7 mouse cellular contexts compared by ENCODE assay signal in genomic region chr8:111338370-111339208, GRCm38 (mm10). TPM values are rescaled to one million over a fixed set of nuclear protein-coding genes. Genes with fewer than 3 reads are reported as not detected.
DNase-seq lines count a peak whose midpoint lies in the region; ATAC-seq lines count a peak whose summit lies in the region.

No protein-coding gene starts in this region.

- ATAC-seq in forebrain, embryonic 16.5 days, result no peak
- ATAC-seq in liver, embryonic 16.5 days (ENCODE audit: low read depth), result no peak
- ATAC-seq in stomach, embryonic 15.5 days (ENCODE audit: insufficient read depth, low FRiP score, low read depth), result no peak

- H3K4me3 ChIP-seq in forebrain, embryonic 16.5 days (replicated peaks; ENCODE audit: low read length), result peak overlapping the region; percentile 48
- H3K4me3 ChIP-seq in liver, embryonic 16.5 days (ENCODE audit: low read depth, low read length), result peak overlapping the region; percentile 61
- peak overlapping the region; percentile 52 for H3K4me3 ChIP-seq in stomach, embryonic 15.5 days (replicated peaks)

- no peaks in the 10 kb centered on the region for H3K36me3 ChIP-seq in forebrain, embryonic 16.5 days (ENCODE audit: control insufficient read depth, insufficient read depth)
- no peaks in the 10 kb centered on the region for H3K36me3 ChIP-seq in liver, embryonic 16.5 days (ENCODE audit: control insufficient read depth, insufficient read depth)
- H3K36me3 ChIP-seq in stomach, embryonic 15.5 days, result no peaks in the 10 kb centered on the region

- peak; percentile 86 for DNase-seq in 416B (ENCODE audit: low read depth)
- peak; percentile 24 to 29 for DNase-seq in B cell, adult 2 months
- DNase-seq in gastrocnemius, postnatal 10 days, result no peak
- no peak for DNase-seq in left cerebral cortex, postnatal 14 days (ENCODE audit: low spot score in 2 of 2)

- H3K27ac ChIP-seq in forebrain, embryonic 16.5 days (ENCODE audit: low read length), result no peak overlapping the region
- peak overlapping the region; percentile 26; the same call in 1 of the 2 replicates for H3K27ac ChIP-seq in liver, embryonic 16.5 days (ENCODE audit: low read length)
- no peak overlapping the region; the same call in 1 of the 2 replicates for H3K27ac ChIP-seq in stomach, embryonic 15.5 days

- peaks cover 10% of the 10 kb centered on the region for H3K4me1 ChIP-seq in forebrain, embryonic 16.5 days (replicated peaks; ENCODE audit: control insufficient read depth, insufficient read depth, low read length)
- peaks cover 3% of the 10 kb centered on the region; the same call in 1 of the 2 replicates for H3K4me1 ChIP-seq in liver, embryonic 16.5 days (ENCODE audit: control insufficient read depth, low read depth, low read length)
- 0 out of 2 replicates have a peak, but pooled peaks cover 4% of the 10 kb centered on the region for H3K4me1 ChIP-seq in stomach, embryonic 15.5 days

- 0 out of 2 replicates have a peak, but pooled peaks cover 3% of the 10 kb centered on the region for H3K27me3 ChIP-seq in forebrain, embryonic 16.5 days (replicated peaks; ENCODE audit: control insufficient read depth, insufficient read depth, low read length)
- H3K27me3 ChIP-seq in liver, embryonic 16.5 days (ENCODE audit: control insufficient read depth, insufficient read depth, low read depth, low read length), result no peaks in the 10 kb centered on the region; the same call in 1 of the 2 replicates
- no peaks in the 10 kb centered on the region for H3K27me3 ChIP-seq in stomach, embryonic 15.5 days (replicated peaks)

- no peak overlapping the region for H3K9ac ChIP-seq in forebrain, embryonic 16.5 days (replicated peaks; ENCODE audit: low read depth, low read length)
- no peak overlapping the region; the same call in 1 of the 2 replicates for H3K9ac ChIP-seq in liver, embryonic 16.5 days (ENCODE audit: low read depth, low read length)
- H3K9ac ChIP-seq in stomach, embryonic 15.5 days, result no peak overlapping the region

- no peaks in the 10 kb centered on the region for H3K9me3 ChIP-seq in forebrain, embryonic 16.5 days (ENCODE audit: control insufficient read depth, low read length)
- H3K9me3 ChIP-seq in liver, embryonic 16.5 days (replicated peaks; ENCODE audit: control insufficient read depth, low read length), result no peaks in the 10 kb centered on the region
- H3K9me3 ChIP-seq in stomach, embryonic 15.5 days, result no peaks in the 10 kb centered on the region

- intact Hi-C loops in left cerebral cortex, postnatal 14 days (cut with DNase I), result no loop called here

- 42% methylated on average over 12 of the region's 12 CpGs for WGBS in forebrain, embryonic 16.5 days
- 21% methylated on average over 12 of the region's 12 CpGs for WGBS in liver, embryonic 16.5 days (ENCODE audit: insufficient replicate concordance)
- 38% methylated on average over 12 of the region's 12 CpGs for WGBS in stomach, embryonic 15.5 days

- peak overlapping the region; percentile 76 for H3K4me2 ChIP-seq in forebrain, embryonic 16.5 days (ENCODE audit: low read length)
- H3K4me2 ChIP-seq in liver, embryonic 16.5 days (ENCODE audit: low read depth, low read length), result peak overlapping the region; percentile 75
- peak overlapping the region; percentile 96 for H3K4me2 ChIP-seq in stomach, embryonic 15.5 days

RNA-seq across cellular contexts. Expression of gene Mlkl, which starts 0.6 kb away (rescaled TPM):
- 0.41 and 0.87 TPM in 2 replicates for polyA plus RNA-seq in forebrain, embryonic 16.5 days (2015; fragmentation: Nextera tagmentation; extraction: Ambion mirVana)
- polyA plus RNA-seq in liver, embryonic 16.5 days (2015; fragmentation: Nextera tagmentation; extraction: Ambion mirVana), result 2.8 and 3.3 TPM in 2 replicates
- polyA plus RNA-seq in stomach, embryonic 15.5 days (2015; fragmentation: Nextera tagmentation; extraction: Ambion mirVana), result 2.4 TPM in 2 replicates
- 1 to 10 TPM; 1.1 to 2.6 TPM for total RNA-seq in gastrocnemius, postnatal 10 days (2021)
- under 1 TPM; 0.21 to 0.68 TPM for total RNA-seq in left cerebral cortex, postnatal 14 days (2021)

RNA-seq across cellular contexts. Expression of gene Rfwd3, which starts 38.6 kb away (rescaled TPM):
- polyA plus RNA-seq in forebrain, embryonic 16.5 days (2015; fragmentation: Nextera tagmentation; extraction: Ambion mirVana), result 33.5 and 36.7 TPM in 2 replicates
- 44.6 and 48.2 TPM in 2 replicates for polyA plus RNA-seq in liver, embryonic 16.5 days (2015; fragmentation: Nextera tagmentation; extraction: Ambion mirVana)
- 45.2 and 52.3 TPM in 2 replicates for polyA plus RNA-seq in stomach, embryonic 15.5 days (2015; fragmentation: Nextera tagmentation; extraction: Ambion mirVana)
- 10 to 100 TPM in 1 of 2 experiments, 1 to 10 TPM in 1; 9.0 to 11.7 TPM for total RNA-seq in gastrocnemius, postnatal 10 days (2021)
- total RNA-seq in left cerebral cortex, postnatal 14 days (2021), result 10 to 100 TPM; 18.2 TPM

RNA-seq across cellular contexts. Expression of gene Fa2h, which starts 55.0 kb away (rescaled TPM):
- polyA plus RNA-seq in forebrain, embryonic 16.5 days (2015; fragmentation: Nextera tagmentation; extraction: Ambion mirVana), result not detected in 2 replicates
- polyA plus RNA-seq in liver, embryonic 16.5 days (2015; fragmentation: Nextera tagmentation; extraction: Ambion mirVana), result 0.13 TPM in 1 of 2 replicates, not detected in the other
- 4.3 TPM in 2 replicates for polyA plus RNA-seq in stomach, embryonic 15.5 days (2015; fragmentation: Nextera tagmentation; extraction: Ambion mirVana)
- 1 to 10 TPM; 4.6 to 6.1 TPM for total RNA-seq in gastrocnemius, postnatal 10 days (2021)
- total RNA-seq in left cerebral cortex, postnatal 14 days (2021), result 10 to 100 TPM; 13.0 to 20.0 TPM

Comparison
In these comparisons a context has a peak if more than half of its experiments do, and no peak if none do; other contexts are left out.
1. DNase-seq: peak in 416B (single experiment) and B cell, adult 2 months (2 of 2); none in gastrocnemius, postnatal 10 days (single experiment) and left cerebral cortex, postnatal 14 days (0 of 2).
2. Peak in every context shown above with its lines, with median percentiles within 50 percentile points of each other: H3K4me2 ChIP-seq and H3K4me3 ChIP-seq.